Mouse (Mus musculus) erythroblast, embryonic 14.5 days (primary cell): ENCODE data around the gene Nubpl.

Experiments used
- GATA1 ChIP-seq: IDR thresholded peaks from 2 replicates; pipeline ENCODE4 v1.6.1; 2012; ENCODE audit warnings: low read length, inconsistent platforms, mixed read lengths
- TAL1 ChIP-seq: IDR thresholded peaks from 3 replicates; pipeline ENCODE4 v1.6.1; 2012; ENCODE audit warnings: low read length, inconsistent platforms, mixed read lengths

GRCm38 (mm10) chr12:52211144-52211543 is 113.6 kb downstream of the Nubpl start:
- TF ChIP-seq GATA1 (no peak), TAL1 (no peak)
